18 mouse cellular contexts compared by ENCODE assay signal in genomic region chr1:156679599-156679998, GRCm38 (mm10).
"Had no signal": no experiment of that assay in that cellular context is flagged by ENCODE, and none has a peak within 500 bp of the region (broad histone marks: within the 10 kb centered on the region; RNA-seq: fewer than 3 reads in every experiment).

No protein-coding gene starts in this region.

- H3K4me3 ChIP-seq: layer of hippocampus, adult 2 months; liver, embryonic 13.5 days; midbrain, embryonic 12.5 days; midbrain, embryonic 15.5 days; neural tube, embryonic 12.5 days; neural tube, embryonic 15.5 days had no signal

- H3K9me3 ChIP-seq: liver, embryonic 13.5 days; midbrain, embryonic 12.5 days; midbrain, embryonic 15.5 days; neural tube, embryonic 12.5 days; neural tube, embryonic 15.5 days had no signal

- ATAC-seq: midbrain, embryonic 15.5 days had no signal

- DNase-seq: kidney, postnatal 25 days; layer of hippocampus, adult 9-11 months; liver, embryonic 13.5 days; lung, adult 2 months; lung, postnatal 14 days; right cerebral cortex, adult 18-20 months; right cerebral cortex, postnatal 14 days; right cerebral cortex, postnatal 4 days; thymus, adult 2 months; thymus, postnatal 14 days; thymus, postnatal 4 days had no signal

- H3K27me3 ChIP-seq: liver, embryonic 13.5 days; midbrain, embryonic 15.5 days; neural tube, embryonic 12.5 days had no signal

- H3K27ac ChIP-seq: kidney, postnatal 0 days; layer of hippocampus, adult 2 months; liver, embryonic 13.5 days; macrophage; midbrain, embryonic 12.5 days; midbrain, embryonic 15.5 days; neural tube, embryonic 12.5 days; neural tube, embryonic 15.5 days had no signal

- H3K9ac ChIP-seq: liver, embryonic 13.5 days; midbrain, embryonic 12.5 days; midbrain, embryonic 15.5 days; neural tube, embryonic 12.5 days; neural tube, embryonic 15.5 days had no signal

- H3K4me2 ChIP-seq: liver, embryonic 13.5 days; midbrain, embryonic 12.5 days; midbrain, embryonic 15.5 days; neural tube, embryonic 12.5 days; neural tube, embryonic 15.5 days had no signal
